Mouse (Mus musculus): ENCODE data around the gene Cilp. TPM values are rescaled to one million over a fixed set of nuclear protein-coding genes. Genes with fewer than 3 reads are reported as not detected.

The Cilp gene
- polyA plus RNA-seq (2015; fragmentation: Illumina TruSeq; extraction: RNeasy Lipid Tissue Mini Kit (QIAGEN cat#74804); ENCODE audit: insufficient read depth, low replicate concordance): 10.2 TPM

GRCm38 (mm10) chr9:65264959-65265358 is at the start of gene Cilp:
Gene Cilp, plus strand, starts transcription at chr9:65265180.

GRCm38 (mm10) chr9:65293973-65294715 is 29.2 kb downstream of the Cilp start, which contains the start of gene Clpx:
Gene Clpx, plus strand, starts transcription at chr9:65294260.

Other genes with a start within 250 kb of the Cilp start
- gene Hacd3, start 243.5 kb upstream of the Cilp start, polyA plus RNA-seq (2015; fragmentation: Illumina TruSeq; extraction: RNeasy Lipid Tissue Mini Kit (QIAGEN cat#74804); ENCODE audit: insufficient read depth, low replicate concordance): 58.6 TPM
- gene Dpp8, start 232.8 kb upstream of the Cilp start, polyA plus RNA-seq (2015; fragmentation: Illumina TruSeq; extraction: RNeasy Lipid Tissue Mini Kit (QIAGEN cat#74804); ENCODE audit: insufficient read depth, low replicate concordance): 120 TPM
- 1.4 TPM for gene Igdcc4, start 163.7 kb upstream of the Cilp start, polyA plus RNA-seq (2015; fragmentation: Illumina TruSeq; extraction: RNeasy Lipid Tissue Mini Kit (QIAGEN cat#74804); ENCODE audit: insufficient read depth, low replicate concordance)
- not detected for gene Igdcc3, start 124.0 kb upstream of the Cilp start, polyA plus RNA-seq (2015; fragmentation: Illumina TruSeq; extraction: RNeasy Lipid Tissue Mini Kit (QIAGEN cat#74804); ENCODE audit: insufficient read depth, low replicate concordance)
- 6.8 TPM for gene Parp16, start 69.8 kb upstream of the Cilp start, polyA plus RNA-seq (2015; fragmentation: Illumina TruSeq; extraction: RNeasy Lipid Tissue Mini Kit (QIAGEN cat#74804); ENCODE audit: insufficient read depth, low replicate concordance)
- 33.0 TPM for gene Clpx, start 29.1 kb downstream of the Cilp start, polyA plus RNA-seq (2015; fragmentation: Illumina TruSeq; extraction: RNeasy Lipid Tissue Mini Kit (QIAGEN cat#74804); ENCODE audit: insufficient read depth, low replicate concordance)
- gene Pdcd7, start 80.9 kb downstream of the Cilp start, polyA plus RNA-seq (2015; fragmentation: Illumina TruSeq; extraction: RNeasy Lipid Tissue Mini Kit (QIAGEN cat#74804); ENCODE audit: insufficient read depth, low replicate concordance): 26.4 TPM
- 0.33 TPM for gene Ubap1l, start 95.9 kb downstream of the Cilp start, polyA plus RNA-seq (2015; fragmentation: Illumina TruSeq; extraction: RNeasy Lipid Tissue Mini Kit (QIAGEN cat#74804); ENCODE audit: insufficient read depth, low replicate concordance)
- gene Kbtbd13, start 126.5 kb downstream of the Cilp start, polyA plus RNA-seq (2015; fragmentation: Illumina TruSeq; extraction: RNeasy Lipid Tissue Mini Kit (QIAGEN cat#74804); ENCODE audit: insufficient read depth, low replicate concordance): not detected
- gene Rasl12, start 133.3 kb downstream of the Cilp start, polyA plus RNA-seq (2015; fragmentation: Illumina TruSeq; extraction: RNeasy Lipid Tissue Mini Kit (QIAGEN cat#74804); ENCODE audit: insufficient read depth, low replicate concordance): 3.7 TPM
- not detected for gene Slc51b, start 157.8 kb downstream of the Cilp start, polyA plus RNA-seq (2015; fragmentation: Illumina TruSeq; extraction: RNeasy Lipid Tissue Mini Kit (QIAGEN cat#74804); ENCODE audit: insufficient read depth, low replicate concordance)
- 37.4 TPM for gene Mtfmt, start 170.6 kb downstream of the Cilp start, polyA plus RNA-seq (2015; fragmentation: Illumina TruSeq; extraction: RNeasy Lipid Tissue Mini Kit (QIAGEN cat#74804); ENCODE audit: insufficient read depth, low replicate concordance)
- 81.7 TPM for gene Spg21, start 195.8 kb downstream of the Cilp start, polyA plus RNA-seq (2015; fragmentation: Illumina TruSeq; extraction: RNeasy Lipid Tissue Mini Kit (QIAGEN cat#74804); ENCODE audit: insufficient read depth, low replicate concordance)

Measured in spleen, adult 10 weeks (tissue).